Mouse (Mus musculus) ES-E14 (cell line): ENCODE results near the gene Myo15b.

ENCODE experiments used
- HCFC1 ChIP-seq: IDR thresholded peaks from 2 replicates; pipeline ENCODE4 v1.6.1; 2012; ENCODE audit warnings: low read length, inconsistent platforms, borderline replicate concordance; ENCODE audit not compliant: insufficient read depth
- MAFK ChIP-seq: IDR thresholded peaks from 2 replicates; pipeline ENCODE4 v1.6.1; 2014; ENCODE audit warnings: mild to moderate bottlenecking, low read depth, low read length, inconsistent platforms; ENCODE audit not compliant: insufficient read depth

DNA sequence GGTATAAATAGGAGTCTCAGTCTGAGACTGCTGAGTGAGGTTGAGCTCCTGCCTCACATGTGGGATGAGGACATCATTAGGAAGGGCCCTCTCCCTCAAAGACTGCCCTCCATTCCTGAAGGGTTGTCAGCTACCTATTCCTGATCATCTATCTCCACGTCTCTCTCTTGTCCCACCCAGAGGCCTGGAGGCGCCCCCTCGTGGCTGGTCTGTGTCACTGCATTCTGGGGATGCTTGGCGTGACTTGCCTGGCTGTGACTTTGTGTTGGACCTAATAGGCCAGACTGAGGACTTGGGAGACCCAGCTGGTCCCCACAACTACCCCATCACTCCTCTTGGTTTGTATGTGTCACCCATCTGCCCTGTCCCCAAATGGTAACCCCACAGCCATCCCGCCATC, 22.8 kb downstream of the Myo15b start:
- TF ChIP-seq HCFC1 (no peak), MAFK (no peak)
